Mouse (Mus musculus): Measurements from ENCODE around the gene Iqch. TPM values are rescaled to one million over a fixed set of nuclear protein-coding genes. Genes with fewer than 3 reads are reported as not detected.

Iqch gene
- 0.10 TPM in 1 of 2 replicates, not detected in the other for polyA plus RNA-seq (2016; fragmentation: Nextera tagmentation; extraction: Ambion mirVana)

GRCm38 (mm10) chr9:63602043-63602939 lies at the start of gene Iqch, which contains the start of gene Aagab:
Gene Iqch (minus strand): TSS chr9:63602493.
Gene Aagab (plus strand): TSS chr9:63602660.
- peak within 1 kb of the TSS; percentile 67; the same call in 1 of the 2 replicates for H3K27ac ChIP-seq
- WGBS = 2% methylated on average over 69 of the region's 70 CpGs
- no peaks in the 10 kb centered on the region for H3K9me3 ChIP-seq
- H3K4me1 ChIP-seq = peaks cover 23% of the 10 kb centered on the region
- peak; percentile 98 for ATAC-seq (ENCODE audit: low FRiP score)
- H3K36me3 ChIP-seq (replicated peaks) = no peaks in the 10 kb centered on the region
- H3K4me3 ChIP-seq (replicated peaks) = peak within 1 kb of the TSS; percentile 88
- H3K27me3 ChIP-seq = 0 out of 2 replicates have a peak, but pooled peaks cover 4% of the 10 kb centered on the region
- peak within 1 kb of the TSS; percentile 70 for H3K4me2 ChIP-seq
- peak within 1 kb of the TSS; percentile 82 for H3K9ac ChIP-seq

GRCm38 (mm10) chr9:63651594-63651993 lies 49.3 kb upstream of the Iqch start:
- no peaks in the 10 kb centered on the region for H3K9me3 ChIP-seq
- no peak overlapping the region for H3K4me3 ChIP-seq (replicated peaks)
- no peaks in the 10 kb centered on the region for H3K27me3 ChIP-seq
- no peak overlapping the region for H3K9ac ChIP-seq
- peaks cover 70% of the 10 kb centered on the region for H3K36me3 ChIP-seq (replicated peaks)
- H3K4me1 ChIP-seq = peaks cover 28% of the 10 kb centered on the region
- 88% methylated on average over 11 of the region's 11 CpGs for WGBS
- ATAC-seq (ENCODE audit: low FRiP score) = no peak
- no peak overlapping the region for H3K27ac ChIP-seq
- H3K4me2 ChIP-seq = no peak overlapping the region

- peak overlapping the region; percentile 59; the same call in 1 of the 2 replicates for H3K27ac ChIP-seq
- no peak overlapping the region for H3K4me2 ChIP-seq
- ATAC-seq (ENCODE audit: low FRiP score) = no peak
- 89% methylated on average over 14 of the region's 14 CpGs for WGBS
- H3K9ac ChIP-seq = no peak overlapping the region
- H3K4me3 ChIP-seq (replicated peaks) = no peak overlapping the region
- H3K9me3 ChIP-seq = no peaks in the 10 kb centered on the region
- H3K36me3 ChIP-seq (replicated peaks) = peaks cover 77% of the 10 kb centered on the region
- H3K27me3 ChIP-seq = no peaks in the 10 kb centered on the region
- peaks cover 28% of the 10 kb centered on the region for H3K4me1 ChIP-seq
Observed at GRCm38 (mm10) chr9:63650905-63651304, 48.6 kb upstream of the Iqch start.

GRCm38 (mm10) chr9:63649841-63650545 lies 47.7 kb upstream of the Iqch start:
- Histone ChIP-seq H3K9ac (no peak overlapping the region), H3K4me2 (no peak overlapping the region), H3K27me3 (no peaks in the 10 kb centered on the region), H3K4me3 (replicated peaks) (no peak overlapping the region), H3K27ac (no peak overlapping the region), H3K9me3 (no peaks in the 10 kb centered on the region), H3K36me3 (replicated peaks) (peaks cover 75% of the 10 kb centered on the region), H3K4me1 (peaks cover 23% of the 10 kb centered on the region)
- no peak for ATAC-seq (ENCODE audit: low FRiP score)
- WGBS = 89% methylated on average over 8 of the region's 8 CpGs

GRCm38 (mm10) chr9:63648520-63648918 lies 46.2 kb upstream of the Iqch start:
- Histone ChIP-seq H3K9ac (no peak overlapping the region), H3K27me3 (no peaks in the 10 kb centered on the region), H3K4me3 (replicated peaks) (no peak overlapping the region), H3K27ac (no peak overlapping the region), H3K9me3 (no peaks in the 10 kb centered on the region), H3K4me1 (peaks cover 9% of the 10 kb centered on the region), H3K36me3 (replicated peaks) (peaks cover 73% of the 10 kb centered on the region), H3K4me2 (no peak overlapping the region)
- no peak for ATAC-seq (ENCODE audit: low FRiP score)
- WGBS = 86% methylated on average over 9 of the region's 9 CpGs

GRCm38 (mm10) chr9:63647581-63648519 lies 45.6 kb upstream of the Iqch start:
- Histone ChIP-seq H3K27me3 (no peaks in the 10 kb centered on the region), H3K9me3 (no peaks in the 10 kb centered on the region), H3K27ac (peak overlapping the region; percentile 13; the same call in 1 of the 2 replicates), H3K4me3 (replicated peaks) (no peak overlapping the region), H3K36me3 (replicated peaks) (peaks cover 69% of the 10 kb centered on the region), H3K4me2 (no peak overlapping the region), H3K4me1 (peaks cover 2% of the 10 kb centered on the region; the same call in 1 of the 2 replicates), H3K9ac (no peak overlapping the region; the same call in 1 of the 2 replicates)
- WGBS = 82% methylated on average over 9 of the region's 9 CpGs
- ATAC-seq (ENCODE audit: low FRiP score) = no peak

- no peaks in the 10 kb centered on the region for H3K27me3 ChIP-seq
- H3K4me2 ChIP-seq = no peak overlapping the region
- H3K9ac ChIP-seq = no peak overlapping the region
- peaks cover 60% of the 10 kb centered on the region for H3K36me3 ChIP-seq (replicated peaks)
- no peak for ATAC-seq (ENCODE audit: low FRiP score)
- no peak overlapping the region for H3K4me3 ChIP-seq (replicated peaks)
- no peaks in the 10 kb centered on the region for H3K4me1 ChIP-seq
- no peaks in the 10 kb centered on the region for H3K9me3 ChIP-seq
- WGBS = 88% methylated on average over 8 of the region's 8 CpGs
- no peak overlapping the region for H3K27ac ChIP-seq
Observed at GRCm38 (mm10) chr9:63645084-63645483, 42.8 kb upstream of the Iqch start.

GRCm38 (mm10) chr9:63644011-63644410 lies 41.7 kb upstream of the Iqch start:
- WGBS = 91% methylated on average over 6 of the region's 6 CpGs
- Histone ChIP-seq H3K27me3 (no peaks in the 10 kb centered on the region), H3K4me2 (no peak overlapping the region), H3K27ac (no peak overlapping the region), H3K4me3 (replicated peaks) (no peak overlapping the region), H3K36me3 (replicated peaks) (peaks cover 53% of the 10 kb centered on the region), H3K9ac (no peak overlapping the region), H3K4me1 (no peaks in the 10 kb centered on the region), H3K9me3 (no peaks in the 10 kb centered on the region)
- no peak for ATAC-seq (ENCODE audit: low FRiP score)

- Histone ChIP-seq H3K27me3 (no peaks in the 10 kb centered on the region), H3K4me2 (no peak overlapping the region), H3K4me3 (replicated peaks) (no peak overlapping the region), H3K4me1 (no peaks in the 10 kb centered on the region), H3K27ac (no peak overlapping the region), H3K9me3 (no peaks in the 10 kb centered on the region), H3K9ac (no peak overlapping the region), H3K36me3 (replicated peaks) (peaks cover 43% of the 10 kb centered on the region)
- 95% methylated on average over 4 of the region's 4 CpGs for WGBS
- no peak for ATAC-seq (ENCODE audit: low FRiP score)
Observed at GRCm38 (mm10) chr9:63641983-63642646, 39.8 kb upstream of the Iqch start.

- 70% methylated on average over 7 of the region's 7 CpGs for WGBS
- peaks cover 18% of the 10 kb centered on the region for H3K4me1 ChIP-seq
- no peak overlapping the region for H3K9ac ChIP-seq
- no peaks in the 10 kb centered on the region for H3K9me3 ChIP-seq
- H3K27ac ChIP-seq = no peak overlapping the region
- no peak overlapping the region for H3K4me3 ChIP-seq (replicated peaks)
- peaks cover 25% of the 10 kb centered on the region for H3K36me3 ChIP-seq (replicated peaks)
- H3K27me3 ChIP-seq = no peaks in the 10 kb centered on the region
- no peak for ATAC-seq (ENCODE audit: low FRiP score)
- H3K4me2 ChIP-seq = no peak overlapping the region
Observed at GRCm38 (mm10) chr9:63636113-63636512, 33.8 kb upstream of the Iqch start.

- Histone ChIP-seq H3K4me1 (peaks cover 18% of the 10 kb centered on the region), H3K9ac (no peak overlapping the region), H3K27me3 (no peaks in the 10 kb centered on the region), H3K36me3 (replicated peaks) (peaks cover 23% of the 10 kb centered on the region), H3K4me2 (no peak overlapping the region), H3K9me3 (no peaks in the 10 kb centered on the region), H3K4me3 (replicated peaks) (no peak overlapping the region), H3K27ac (no peak overlapping the region)
- 51% methylated on average over 7 of the region's 7 CpGs for WGBS
- ATAC-seq (ENCODE audit: low FRiP score) = no peak
Observed at GRCm38 (mm10) chr9:63633334-63633733, 31.0 kb upstream of the Iqch start.

All from forebrain, embryonic 12.5 days (tissue).